Mouse (Mus musculus): ENCODE measurements at regions not wholly inside any gene's neighbourhood (a gene's known extent, or its start where the extent isn't known, plus 50 kb on each side); places are given as distances from the start of the nearest gene placed in this dataset.
"Not testable (repeated sequence)": the region's sequence is repeated elsewhere in the genome, so short reads cannot be mapped to it uniquely, and the experiment has no call there.

- no peak for DNase-seq
- intact Hi-C loops (cut with DNase I; ENCODE audit: low total_unique reads) = no loop called here
Observed at GRCm38 (mm10) chr17:4024384-4024783, 328.3 kb upstream of the Nox3 start.

GRCm38 (mm10) chr17:4029202-4029601 lies 333.1 kb upstream of the Nox3 start:
- no peak for DNase-seq
- intact Hi-C loops (cut with DNase I; ENCODE audit: low total_unique reads) = no loop called here

GRCm38 (mm10) chr17:4034816-4035360 lies 338.8 kb upstream of the Nox3 start:
- intact Hi-C loops (cut with DNase I; ENCODE audit: low total_unique reads) = no loop called here
- no peak for DNase-seq

GRCm38 (mm10) chr17:4040104-4040664 lies 344.1 kb upstream of the Nox3 start:
- DNase-seq = peak; percentile 5
- intact Hi-C loops (cut with DNase I; ENCODE audit: low total_unique reads) = no loop called here

GRCm38 (mm10) chr17:4060186-4060585 lies 364.1 kb upstream of the Nox3 start:
- DNase-seq; intact Hi-C loops (cut with DNase I; ENCODE audit: low total_unique reads): not testable (repeated sequence)

- DNase-seq = no peak
- intact Hi-C loops (cut with DNase I; ENCODE audit: low total_unique reads) = no loop called here
Observed at GRCm38 (mm10) chr17:4073381-4073780, 377.3 kb upstream of the Nox3 start.

GRCm38 (mm10) chr17:4080564-4080963 lies 384.5 kb upstream of the Nox3 start:
- intact Hi-C loops (cut with DNase I; ENCODE audit: low total_unique reads) = no loop called here
- DNase-seq = no peak

- DNase-seq = no peak
- intact Hi-C loops (cut with DNase I; ENCODE audit: low total_unique reads) = no loop called here
Observed at GRCm38 (mm10) chr17:4094621-4095020, 398.6 kb upstream of the Nox3 start.

GRCm38 (mm10) chr17:4103321-4103720 lies 407.3 kb upstream of the Nox3 start:
- intact Hi-C loops (cut with DNase I; ENCODE audit: low total_unique reads) = no loop called here
- no peak for DNase-seq

- peak; percentile 8 for DNase-seq
- intact Hi-C loops (cut with DNase I; ENCODE audit: low total_unique reads) = no loop called here
Observed at GRCm38 (mm10) chr17:4109263-4109662, 413.2 kb upstream of the Nox3 start.

GRCm38 (mm10) chr17:4113021-4113420 lies 417.0 kb upstream of the Nox3 start:
- DNase-seq = no peak
- intact Hi-C loops (cut with DNase I; ENCODE audit: low total_unique reads) = no loop called here

GRCm38 (mm10) chr17:4116476-4116875 lies 420.4 kb upstream of the Nox3 start:
- no peak for DNase-seq

GRCm38 (mm10) chr17:4133678-4134077 lies 437.6 kb upstream of the Nox3 start:
- no peak for DNase-seq
- intact Hi-C loops (cut with DNase I; ENCODE audit: low total_unique reads) = no loop called here

More at GRCm38 (mm10) chr17:4116476-4116875, 420.4 kb upstream of the Nox3 start:
- intact Hi-C loops (cut with DNase I; ENCODE audit: low total_unique reads) = no loop called here

- intact Hi-C loops (cut with DNase I; ENCODE audit: low total_unique reads) = no loop called here
- DNase-seq = no peak
Observed at GRCm38 (mm10) chr17:4163502-4163901, 467.4 kb upstream of the Nox3 start.

GRCm38 (mm10) chr17:4173951-4174361 lies 477.9 kb upstream of the Nox3 start:
- DNase-seq = peak; percentile 32

GRCm38 (mm10) chr17:4175006-4175405 lies 478.9 kb upstream of the Nox3 start:
- DNase-seq = no peak
- intact Hi-C loops (cut with DNase I; ENCODE audit: low total_unique reads) = no loop called here

More at GRCm38 (mm10) chr17:4173951-4174361, 477.9 kb upstream of the Nox3 start:
- intact Hi-C loops (cut with DNase I; ENCODE audit: low total_unique reads) = no loop called here

- intact Hi-C loops (cut with DNase I; ENCODE audit: low total_unique reads) = no loop called here
- no peak for DNase-seq
Observed at GRCm38 (mm10) chr17:4176524-4176923, 480.5 kb upstream of the Nox3 start.

- intact Hi-C loops (cut with DNase I; ENCODE audit: low total_unique reads) = no loop called here
- DNase-seq = no peak
Observed at GRCm38 (mm10) chr17:4177485-4178150, 481.6 kb upstream of the Nox3 start.

GRCm38 (mm10) chr17:4179271-4179670 lies 483.2 kb upstream of the Nox3 start:
- DNase-seq = no peak
- intact Hi-C loops (cut with DNase I; ENCODE audit: low total_unique reads) = no loop called here

- DNase-seq = no peak
- intact Hi-C loops (cut with DNase I; ENCODE audit: low total_unique reads) = no loop called here
Observed at GRCm38 (mm10) chr17:4182106-4182505, 486.0 kb upstream of the Nox3 start.

GRCm38 (mm10) chr17:4186802-4187201 lies 490.7 kb upstream of the Nox3 start:
- DNase-seq = no peak
- intact Hi-C loops (cut with DNase I; ENCODE audit: low total_unique reads) = no loop called here
